Mouse (Mus musculus): ENCODE results near the gene Ankrd11.

- TF ChIP-seq CTCF (IDR thresholded peaks at IDR 0.05 in 2 of 3, conservative IDR thresholded peaks at IDR 0.05 in 1 of 3; ENCODE audit: control insufficient read depth in 1 of 3, insufficient read depth in 1 of 3, low read depth in 2 of 3, low read length in 3 of 3, poor library complexity in 1 of 3, severe bottlenecking in 1 of 3), result no peak
- TF ChIP-seq ZNF384 (IDR thresholded peaks at IDR 0.05; ENCODE audit: low read depth, low read length), result no peak
These were observed 4.6 kb downstream of the Ankrd11 start for GRCm38 (mm10) chr8:123037487-123037886.
